In the genomic region with DNA sequence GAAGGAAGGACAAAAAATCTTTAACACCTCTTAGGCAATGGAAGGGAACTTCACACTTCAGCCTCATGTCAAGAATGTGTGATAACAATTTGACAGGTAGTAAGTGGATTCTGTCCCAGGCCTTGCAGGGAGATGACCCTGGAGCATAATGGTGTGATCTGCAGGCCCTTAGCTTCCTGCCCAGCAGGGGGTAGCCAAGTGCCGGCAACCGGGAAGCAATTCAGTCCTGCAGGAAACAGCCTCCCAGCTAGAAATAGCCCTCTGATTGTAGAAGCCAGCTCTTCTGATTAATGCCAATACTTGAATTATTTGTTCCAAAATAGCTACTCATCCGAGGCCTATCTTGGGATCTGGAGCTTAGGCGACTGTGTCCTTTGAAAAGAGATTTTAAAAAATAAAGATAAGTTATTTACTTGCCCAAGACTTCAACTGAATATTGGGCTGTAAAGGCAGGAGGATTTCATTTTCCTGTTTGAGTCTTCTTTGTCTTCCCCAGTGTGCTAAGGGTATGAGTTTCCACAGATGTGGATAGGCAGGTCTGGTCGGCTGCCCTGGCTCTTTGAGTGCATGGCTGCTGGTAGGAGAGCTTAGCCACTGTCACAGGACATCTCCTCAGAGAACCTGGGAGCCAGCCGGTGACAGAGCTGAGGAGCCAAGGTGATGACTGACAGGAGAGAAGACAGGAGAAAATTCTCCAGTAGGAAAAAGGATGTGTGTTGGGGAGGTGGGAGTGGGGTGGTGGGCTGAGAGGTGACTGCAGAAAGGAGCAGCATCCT, we compare ENCODE assay signal across 8 mouse cellular contexts.
A peak's percentile ranks its signal among the peaks of the same experiment; 100 is the strongest.
DNase-seq lines count a peak whose midpoint lies in the region; ATAC-seq and TF ChIP-seq lines count a peak whose summit lies in the region.

No protein-coding gene starts in this region.

- H3K27ac ChIP-seq in hindbrain, embryonic 14.5 days: peak overlapping the region; percentile 68
- no peak overlapping the region for H3K27ac ChIP-seq in midbrain, embryonic 12.5 days (replicated peaks)
- H3K27ac ChIP-seq in small intestine, adult 2 months (ENCODE audit: insufficient read depth, low read depth, low read length): no peak overlapping the region

- ATAC-seq in hindbrain, embryonic 14.5 days (ENCODE audit: low FRiP score): peak; percentile 82
- peak; percentile 80; the same call in 1 of the 2 replicates for ATAC-seq in midbrain, embryonic 12.5 days (ENCODE audit: low FRiP score, low read depth)
- ATAC-seq in erythroid progenitor cell, adult 5-6 weeks (replicated peaks; ENCODE audit: low FRiP score, poor library complexity, severe bottlenecking): no peak

- no peak overlapping the region for H3K4me3 ChIP-seq in hindbrain, embryonic 14.5 days (replicated peaks; ENCODE audit: low read length)
- no peak overlapping the region for H3K4me3 ChIP-seq in midbrain, embryonic 12.5 days
- no peak overlapping the region for H3K4me3 ChIP-seq in small intestine, adult 2 months (ENCODE audit: low read depth, low read length)

- no peaks in the 10 kb centered on the region for H3K9me3 ChIP-seq in hindbrain, embryonic 14.5 days (ENCODE audit: control insufficient read depth, low read length)
- no peaks in the 10 kb centered on the region for H3K9me3 ChIP-seq in midbrain, embryonic 12.5 days

- no peaks in the 10 kb centered on the region for H3K27me3 ChIP-seq in hindbrain, embryonic 14.5 days (ENCODE audit: control insufficient read depth, insufficient read depth, low read length)
- H3K27me3 ChIP-seq in midbrain, embryonic 12.5 days: no peaks in the 10 kb centered on the region
- H3K27me3 ChIP-seq in small intestine, adult 2 months (ENCODE audit: control insufficient read depth, insufficient read depth, low read length): no peaks in the 10 kb centered on the region

- H3K4me2 ChIP-seq in hindbrain, embryonic 14.5 days (replicated peaks): no peak overlapping the region
- no peak overlapping the region for H3K4me2 ChIP-seq in midbrain, embryonic 12.5 days (replicated peaks)

- WGBS in hindbrain, embryonic 14.5 days: 24% methylated on average over 6 of the region's 6 CpGs
- WGBS in midbrain, embryonic 12.5 days: 29% methylated on average over 6 of the region's 6 CpGs
- whole genome bisulfite sequencing in small intestine, adult 2 months: 28% methylated on average over 6 of the region's 6 CpGs

- TF ChIP-seq CTCF in small intestine, adult 2 months (IDR thresholded peaks at IDR 0.05; ENCODE audit: extremely low read depth, insufficient read length, insufficient replicate concordance, low read depth, low read length): peak; percentile 46; the same call in 1 of the 2 replicates

- TF ChIP-seq POLR2A in small intestine, adult 2 months (IDR thresholded peaks at IDR 0.05; ENCODE audit: low read depth, low read length): no peak

- H3K4me1 ChIP-seq in hindbrain, embryonic 14.5 days (replicated peaks; ENCODE audit: control insufficient read depth, insufficient read depth, low read length): peaks cover 9% of the 10 kb centered on the region; the same call in 1 of the 2 replicates
- 0 out of 2 replicates have a peak, but pooled peaks cover 4% of the 10 kb centered on the region for H3K4me1 ChIP-seq in midbrain, embryonic 12.5 days
- H3K4me1 ChIP-seq in small intestine, adult 2 months (ENCODE audit: control insufficient read depth, insufficient read depth, insufficient read length, low read length): no peaks in the 10 kb centered on the region

- peak overlapping the region; percentile 18; the same call in 1 of the 2 replicates for H3K9ac ChIP-seq in hindbrain, embryonic 14.5 days
- no peak overlapping the region for H3K9ac ChIP-seq in midbrain, embryonic 12.5 days (replicated peaks)

- no peaks in the 10 kb centered on the region for H3K36me3 ChIP-seq in hindbrain, embryonic 14.5 days (replicated peaks; ENCODE audit: control insufficient read depth, insufficient read depth)
- no peaks in the 10 kb centered on the region for H3K36me3 ChIP-seq in midbrain, embryonic 12.5 days
- no peaks in the 10 kb centered on the region for H3K36me3 ChIP-seq in small intestine, adult 2 months (ENCODE audit: control insufficient read depth, insufficient read depth, low read length)

- intact Hi-C loops in left cerebral cortex, postnatal 10 days (cut with DNase I): no loop called here

- peak; percentile 61 to 65 for DNase-seq in adrenal gland, adult 18-20 months (ENCODE audit: low spot score in 2 of 2)
- peak; percentile 43 to 61 for DNase-seq in cerebellum, postnatal 4 days (ENCODE audit: low spot score in 2 of 2)
- peak; percentile 63 for DNase-seq in gastrocnemius, postnatal 10 days
- peak; percentile 77 for DNase-seq in hindbrain, embryonic 14.5 days (ENCODE audit: low spot score)
- DNase-seq in left cerebral cortex, postnatal 10 days (ENCODE audit: extremely low spot score in 1 of 2, low spot score in 2 of 2): peak; percentile 4 to 57
